Mouse (Mus musculus) ES-Bruce4 (cell line): ENCODE measurements around the gene Aebp1. TPM values are rescaled to one million over a fixed set of nuclear protein-coding genes. Genes with fewer than 3 reads are reported as not detected.

Experiments used
- H3K27ac ChIP-seq: 2 replicates; pipeline ENCODE4 v1.5.1; 2012; ENCODE audit warnings: low read length, inconsistent platforms; ENCODE audit not compliant: insufficient read depth
- H3K27me3 ChIP-seq: 2 replicates; pipeline ENCODE4 v1.6.1; 2012; ENCODE audit warnings: mild to moderate bottlenecking, low read length, inconsistent platforms; ENCODE audit not compliant: control insufficient read depth, poor library complexity, insufficient read depth, severe bottlenecking
- H3K36me3 ChIP-seq: 2 replicates; pipeline ENCODE4 v1.6.1; 2012; ENCODE audit warnings: inconsistent platforms, mild to moderate bottlenecking, low read length, moderate library complexity; ENCODE audit not compliant: control insufficient read depth, poor library complexity, insufficient read depth, severe bottlenecking
- H3K4me1 ChIP-seq: one replicate; pipeline ENCODE4 v1.8.1; 2011; ENCODE audit warnings: low read length; ENCODE audit not compliant: control insufficient read depth, insufficient read depth
- H3K4me3 ChIP-seq: 2 replicates; pipeline ENCODE4 v1.5.1; 2011; ENCODE audit warnings: low read depth, mild to moderate bottlenecking, low read length
- H3K9ac ChIP-seq: 2 replicates; pipeline ENCODE4 v1.6.1; 2012; ENCODE audit warnings: low read depth, mild to moderate bottlenecking, inconsistent platforms; ENCODE audit not compliant: poor library complexity, severe bottlenecking
- H3K9me3 ChIP-seq: replicated peaks from 2 replicates; pipeline ENCODE4 v1.6.1; 2012; ENCODE audit warnings: mild to moderate bottlenecking, low read length, inconsistent platforms; ENCODE audit not compliant: control insufficient read depth, poor library complexity, insufficient read depth, severe bottlenecking
- CTCF ChIP-seq: IDR thresholded peaks from one replicate; pipeline ENCODE4 v1.8.1; 2011; ENCODE audit warnings: low read depth, low read length
- EP300 ChIP-seq: IDR thresholded peaks from 2 replicates; pipeline ENCODE4 v1.6.1; 2011; ENCODE audit warnings: low read depth, low read length; ENCODE audit not compliant: insufficient read depth
- POLR2A ChIP-seq: IDR thresholded peaks from one replicate; pipeline ENCODE4 v1.8.1; 2011; ENCODE audit warnings: low read length; ENCODE audit not compliant: insufficient read depth
- polyA plus RNA-seq: library from polyadenylated mRNA; stranded (reverse); fragments of >200 nt; gene quantifications from 2 replicates; pipeline ENCODE4 v1.2.4, GENCODE M21; 2011; ENCODE audit warnings: low read depth; ENCODE audit not compliant: missing spikeins, insufficient read depth, insufficient read length

Gene Aebp1
- polyA plus RNA-seq, 1 experiment, result 5.5 TPM

GRCm38 (mm10) chr11:5870069-5870468 lies 8.3 kb downstream of the Aebp1 start:
- no peak overlapping the region for H3K9ac ChIP-seq
- peaks cover 32% of the 10 kb centered on the region for H3K36me3 ChIP-seq
- TF ChIP-seq POLR2A (no peak), CTCF (no peak), EP300 (no peak)
- H3K27ac ChIP-seq, result no peak overlapping the region
- no peaks in the 10 kb centered on the region for H3K4me1 ChIP-seq
- H3K9me3 ChIP-seq, result no peaks in the 10 kb centered on the region
- H3K27me3 ChIP-seq, result no peaks in the 10 kb centered on the region
- H3K4me3 ChIP-seq, result no peak overlapping the region

- no peak overlapping the region for H3K27ac ChIP-seq
- no peaks in the 10 kb centered on the region for H3K4me1 ChIP-seq
- H3K27me3 ChIP-seq, result no peaks in the 10 kb centered on the region
- H3K4me3 ChIP-seq, result no peak overlapping the region
- no peaks in the 10 kb centered on the region for H3K9me3 ChIP-seq
- TF ChIP-seq CTCF (no peak), EP300 (no peak), POLR2A (no peak)
- peaks cover 35% of the 10 kb centered on the region for H3K36me3 ChIP-seq
- no peak overlapping the region for H3K9ac ChIP-seq
Observed at GRCm38 (mm10) chr11:5872707-5873106, 11.0 kb downstream of the Aebp1 start.

GRCm38 (mm10) chr11:5873192-5873591 lies 11.4 kb downstream of the Aebp1 start:
- TF ChIP-seq EP300 (no peak), CTCF (no peak), POLR2A (no peak)
- Histone ChIP-seq H3K4me1 (no peaks in the 10 kb centered on the region), H3K27me3 (no peaks in the 10 kb centered on the region), H3K9me3 (no peaks in the 10 kb centered on the region), H3K9ac (no peak overlapping the region), H3K36me3 (peaks cover 35% of the 10 kb centered on the region), H3K4me3 (no peak overlapping the region), H3K27ac (no peak overlapping the region)

- Histone ChIP-seq H3K9ac (peak overlapping the region; percentile 70), H3K4me3 (peak overlapping the region; percentile 79), H3K9me3 (no peaks in the 10 kb centered on the region), H3K27ac (no peak overlapping the region), H3K4me1 (no peaks in the 10 kb centered on the region), H3K36me3 (peaks cover 21% of the 10 kb centered on the region), H3K27me3 (no peaks in the 10 kb centered on the region)
- no peak for TF ChIP-seq EP300
- no peak for TF ChIP-seq POLR2A
- no peak for TF ChIP-seq CTCF
Observed at GRCm38 (mm10) chr11:5877421-5877820, 15.7 kb downstream of the Aebp1 start.

- Histone ChIP-seq H3K27ac (peak within 1 kb of the TSS; percentile 49; the same call in 1 of the 2 replicates), H3K9ac (peak within 1 kb of the TSS; percentile 77), H3K27me3 (no peaks in the 10 kb centered on the region), H3K36me3 (peaks cover 17% of the 10 kb centered on the region), H3K9me3 (no peaks in the 10 kb centered on the region), H3K4me3 (peak within 1 kb of the TSS; percentile 84), H3K4me1 (no peaks in the 10 kb centered on the region)
- peak; percentile 97 for TF ChIP-seq POLR2A
- TF ChIP-seq EP300, result 0 out of 2 replicates have a peak, but pooled peaks have one; percentile 3
- TF ChIP-seq CTCF, result no peak
Observed at GRCm38 (mm10) chr11:5877921-5878526, 16.3 kb downstream of the Aebp1 start, which contains the start of gene Pold2. Gene Pold2 (minus strand): TSS chr11:5878292.

- peaks cover 14% of the 10 kb centered on the region for H3K36me3 ChIP-seq
- peak overlapping the region; percentile 49; the same call in 1 of the 2 replicates for H3K27ac ChIP-seq
- no peak for TF ChIP-seq POLR2A
- no peak for TF ChIP-seq CTCF
- TF ChIP-seq EP300, result no peak
- peak overlapping the region; percentile 77 for H3K9ac ChIP-seq
- H3K4me3 ChIP-seq, result peak overlapping the region; percentile 84
- H3K9me3 ChIP-seq, result no peaks in the 10 kb centered on the region
- no peaks in the 10 kb centered on the region for H3K4me1 ChIP-seq
- no peaks in the 10 kb centered on the region for H3K27me3 ChIP-seq
Observed at GRCm38 (mm10) chr11:5878661-5879060, 16.9 kb downstream of the Aebp1 start.
